Mouse (Mus musculus): ENCODE measurements around the gene Get4.

DNA sequence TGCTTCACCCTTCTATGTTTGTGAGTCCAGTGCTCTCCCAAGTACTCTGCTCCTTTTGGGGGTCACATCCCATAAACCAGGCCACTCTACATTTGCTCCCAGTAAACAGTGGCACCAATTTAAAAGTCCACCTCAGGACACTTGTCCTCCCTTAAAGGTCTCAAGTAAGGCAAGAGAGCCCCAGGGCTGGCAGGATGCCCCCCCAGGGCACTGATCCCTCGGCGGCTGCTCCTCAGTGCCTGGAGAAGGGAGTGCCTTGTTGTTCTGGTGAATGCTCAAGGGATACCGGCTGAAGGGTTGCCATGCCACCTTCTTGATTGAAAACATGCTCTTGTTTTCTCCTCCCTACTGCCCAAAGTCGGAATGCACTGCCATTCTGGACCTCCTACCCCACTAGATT, 46.0 kb upstream of the Get4 start:
- TF ChIP-seq CTCF (IDR thresholded peaks at IDR 0.05; ENCODE audit: borderline replicate concordance, insufficient read depth, low read depth, low read length) = no peak
- no peak for TF ChIP-seq POLR2A (IDR thresholded peaks at IDR 0.05; ENCODE audit: borderline replicate concordance, insufficient read depth, low read length)

Data from cerebellum, adult 2 months (tissue).